Mouse (Mus musculus): ENCODE results near the gene 2210011C24Rik. TPM values are rescaled to one million over a fixed set of nuclear protein-coding genes. Genes with fewer than 3 reads are reported as not detected.
"Not testable (repeated sequence)": the region's sequence is repeated elsewhere in the genome, so short reads cannot be mapped to it uniquely, and the experiment has no call there.

The 2210011C24Rik gene
- polyA plus RNA-seq, 1 experiment from 2014 or later = 1.9 TPM

DNA sequence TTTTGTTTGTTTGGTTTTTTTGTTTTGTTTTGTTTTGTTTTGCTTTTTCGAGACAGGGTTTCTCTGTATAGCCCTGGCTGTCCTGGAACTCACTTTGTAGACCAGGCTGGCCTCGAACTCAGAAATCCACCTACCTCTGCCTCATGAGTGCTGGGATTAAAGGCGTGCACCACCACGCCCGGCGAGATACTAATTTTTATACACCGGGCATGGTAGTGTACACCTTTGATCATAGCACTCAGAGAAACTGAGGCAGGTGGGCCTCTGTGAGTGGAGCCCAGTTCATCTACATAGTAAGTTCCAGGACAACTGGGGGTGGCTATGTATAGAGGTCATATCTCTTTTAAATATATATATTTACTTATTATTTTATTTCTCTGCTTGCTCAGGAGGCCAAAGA is 6.5 kb downstream of the 2210011C24Rik start:
- H3K4me3 ChIP-seq (ENCODE audit: inconsistent target); H3K36me3 ChIP-seq (ENCODE audit: inconsistent target): not testable (repeated sequence)
- 98% methylated on average over 7 of the region's 7 CpGs for WGBS (ENCODE audit: missing documents)
- H3K27ac ChIP-seq = peak overlapping the region; percentile 86
- peaks cover 18% of the 10 kb centered on the region; the same call in 1 of the 2 replicates for H3K79me2 ChIP-seq (ENCODE audit: inconsistent target)

DNA sequence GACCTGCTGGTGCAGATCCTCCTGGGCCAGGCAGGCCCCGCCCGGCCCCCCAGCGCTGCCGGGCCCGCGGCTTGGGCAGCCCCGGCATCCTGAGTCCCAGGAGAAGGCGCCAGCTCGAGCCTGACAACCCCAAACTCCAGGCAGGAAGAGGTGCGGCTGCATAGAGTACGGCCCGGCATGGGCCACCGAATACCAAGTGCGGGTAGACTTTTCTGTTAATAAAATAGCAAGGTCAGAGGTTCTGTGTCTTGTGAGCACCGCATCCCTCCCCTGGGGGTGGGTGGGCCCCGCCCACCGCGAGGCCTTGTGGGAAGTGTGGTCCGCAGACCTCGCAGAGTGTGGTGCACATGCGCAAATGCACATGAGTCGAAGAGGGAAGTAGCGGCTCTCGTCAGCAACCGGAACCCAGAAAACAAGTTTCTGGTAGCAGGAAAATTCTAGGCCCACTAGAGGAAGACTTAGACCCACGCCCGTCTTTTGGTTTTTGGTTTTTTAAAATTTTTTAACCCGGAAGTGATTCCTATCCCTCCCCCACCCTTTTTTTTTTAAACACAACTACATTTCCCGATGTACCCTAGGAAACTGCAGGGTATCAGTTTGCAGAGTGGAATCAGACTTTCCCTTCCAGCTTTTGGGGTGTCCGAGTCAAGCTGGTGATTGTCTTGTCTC is 7.3 kb downstream of the 2210011C24Rik start:
- peak overlapping the region; percentile 86 for H3K27ac ChIP-seq
- 3% methylated on average over 30 of the region's 30 CpGs for WGBS (ENCODE audit: missing documents)
- H3K36me3 ChIP-seq (ENCODE audit: inconsistent target) = no peaks in the 10 kb centered on the region; the same call in 1 of the 2 replicates
- peak overlapping the region; percentile 49 for H3K4me3 ChIP-seq (ENCODE audit: inconsistent target)
- H3K79me2 ChIP-seq (ENCODE audit: inconsistent target) = peaks cover 18% of the 10 kb centered on the region; the same call in 1 of the 2 replicates

GRCm38 (mm10) chr8:84003612-84004246 is 8.2 kb downstream of the 2210011C24Rik start:
- peak overlapping the region; percentile 86 for H3K27ac ChIP-seq
- peaks cover 24% of the 10 kb centered on the region; the same call in 1 of the 2 replicates for H3K79me2 ChIP-seq (ENCODE audit: inconsistent target)
- peak overlapping the region; percentile 49 for H3K4me3 ChIP-seq (ENCODE audit: inconsistent target)
- H3K36me3 ChIP-seq (ENCODE audit: inconsistent target) = no peaks in the 10 kb centered on the region; the same call in 1 of the 2 replicates
- 74% methylated on average over 6 of the region's 6 CpGs for WGBS (ENCODE audit: missing documents)

DNA sequence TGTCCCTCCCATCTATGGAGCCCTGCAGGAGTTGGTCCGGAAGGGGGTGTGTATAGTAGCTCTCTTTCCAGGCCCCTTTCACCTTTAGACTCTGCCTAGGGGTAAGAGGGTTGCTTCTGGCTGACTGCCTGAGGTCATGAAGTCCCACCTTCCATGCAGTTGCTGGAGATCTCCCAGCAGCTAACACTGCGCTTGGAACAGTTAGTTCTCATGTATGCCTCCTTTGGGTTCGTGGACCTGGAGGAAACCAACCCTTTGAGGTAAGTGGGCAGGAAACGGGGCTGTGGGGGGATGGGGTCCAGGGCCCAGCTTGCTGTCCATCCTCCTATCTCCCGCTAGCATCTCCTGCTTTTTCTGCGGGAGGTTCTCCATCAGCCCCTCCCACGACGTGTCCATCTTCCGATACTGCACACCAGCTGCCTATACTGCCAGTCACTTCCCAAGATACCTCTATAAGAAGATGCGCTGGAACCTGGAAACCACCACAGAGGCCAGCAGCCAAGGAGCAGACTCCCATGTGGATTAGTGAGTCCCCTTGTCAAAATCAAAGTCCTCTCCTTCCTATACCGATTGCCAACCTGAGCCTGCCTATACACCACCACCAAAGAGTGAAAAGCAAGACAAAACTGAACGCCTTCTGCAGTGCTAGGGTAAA is 8.9 kb downstream of the 2210011C24Rik start:
- H3K36me3 ChIP-seq (ENCODE audit: inconsistent target) = no peaks in the 10 kb centered on the region; the same call in 1 of the 2 replicates
- peaks cover 24% of the 10 kb centered on the region; the same call in 1 of the 2 replicates for H3K79me2 ChIP-seq (ENCODE audit: inconsistent target)
- H3K27ac ChIP-seq = no peak overlapping the region
- H3K4me3 ChIP-seq (ENCODE audit: inconsistent target) = no peak overlapping the region
- WGBS (ENCODE audit: missing documents) = 93% methylated on average over 12 of the region's 12 CpGs

- WGBS (ENCODE audit: missing documents) = 93% methylated on average over 53 of the region's 61 CpGs
- no peak within 1 kb of the TSS for H3K4me3 ChIP-seq (ENCODE audit: inconsistent target)
- no peaks in the 10 kb centered on the region; the same call in 1 of the 2 replicates for H3K36me3 ChIP-seq (ENCODE audit: inconsistent target)
- H3K79me2 ChIP-seq (ENCODE audit: inconsistent target) = peaks cover 24% of the 10 kb centered on the region; the same call in 1 of the 2 replicates
- no peak within 1 kb of the TSS for H3K27ac ChIP-seq
Measured at GRCm38 (mm10) chr8:84001281-84002000, 10.5 kb downstream of the 2210011C24Rik start, which contains the start of gene 1700067K01Rik. Gene 1700067K01Rik, plus strand, starts transcription at chr8:84001502.

GRCm38 (mm10) chr8:83999825-84000224 is 12.1 kb downstream of the 2210011C24Rik start:
- WGBS (ENCODE audit: missing documents) = 100% methylated on average over 2 of the region's 2 CpGs
- Histone ChIP-seq H3K27ac (no peak overlapping the region), H3K36me3 (ENCODE audit: inconsistent target) (no peaks in the 10 kb centered on the region; the same call in 1 of the 2 replicates)

DNA sequence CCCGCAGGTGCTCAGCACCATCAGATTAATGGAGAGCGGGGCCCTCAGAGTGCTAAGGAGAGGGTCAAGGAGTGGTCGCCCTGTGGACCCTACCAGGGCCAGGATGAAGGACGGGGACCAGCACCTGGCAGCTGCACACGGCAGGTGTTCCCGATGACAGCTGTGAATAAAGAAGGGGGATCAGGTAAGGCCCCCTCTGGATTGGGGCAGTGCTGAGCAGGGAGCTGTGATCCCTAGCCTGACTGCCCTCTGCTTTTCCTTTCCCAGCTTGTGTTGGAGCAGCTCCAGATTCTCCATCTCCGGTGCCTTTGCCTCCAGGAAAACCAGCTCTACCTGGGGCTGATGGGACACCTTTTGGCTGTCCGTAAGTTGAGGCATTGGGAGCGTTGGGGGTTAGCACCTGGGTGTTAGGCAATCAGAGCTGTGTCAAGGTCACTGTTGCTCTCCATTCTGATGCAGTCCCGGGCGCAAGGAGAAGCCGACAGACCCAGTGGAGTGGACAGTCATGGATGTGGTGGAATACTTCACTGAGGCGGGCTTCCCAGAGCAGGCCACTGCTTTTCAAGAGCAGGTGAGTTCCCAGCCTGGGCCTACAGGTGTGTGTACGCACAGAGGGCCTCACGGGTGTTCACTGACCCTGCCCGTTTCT is 12.8 kb downstream of the 2210011C24Rik start:
- Histone ChIP-seq H3K79me2 (ENCODE audit: inconsistent target) (peaks cover 23% of the 10 kb centered on the region; the same call in 1 of the 2 replicates), H3K4me3 (ENCODE audit: inconsistent target) (peak overlapping the region; percentile 30; the same call in 1 of the 2 replicates), H3K36me3 (ENCODE audit: inconsistent target) (no peaks in the 10 kb centered on the region; the same call in 1 of the 2 replicates), H3K27ac (no peak overlapping the region)
- 91% methylated on average over 16 of the region's 16 CpGs for WGBS (ENCODE audit: missing documents)

More at GRCm38 (mm10) chr8:83999825-84000224, 12.1 kb downstream of the 2210011C24Rik start:
- H3K4me3 ChIP-seq (ENCODE audit: inconsistent target) = no peak overlapping the region
- H3K79me2 ChIP-seq (ENCODE audit: inconsistent target) = peaks cover 24% of the 10 kb centered on the region; the same call in 1 of the 2 replicates

- Histone ChIP-seq H3K36me3 (ENCODE audit: inconsistent target) (no peaks in the 10 kb centered on the region; the same call in 1 of the 2 replicates), H3K4me3 (ENCODE audit: inconsistent target) (peak overlapping the region; percentile 30), H3K27ac (no peak overlapping the region), H3K79me2 (ENCODE audit: inconsistent target) (peaks cover 16% of the 10 kb centered on the region; the same call in 1 of the 2 replicates)
- 7% methylated on average over 38 of the region's 92 CpGs for WGBS (ENCODE audit: missing documents)
Measured at GRCm38 (mm10) chr8:83998231-83999056, 13.5 kb downstream of the 2210011C24Rik start.

DNA sequence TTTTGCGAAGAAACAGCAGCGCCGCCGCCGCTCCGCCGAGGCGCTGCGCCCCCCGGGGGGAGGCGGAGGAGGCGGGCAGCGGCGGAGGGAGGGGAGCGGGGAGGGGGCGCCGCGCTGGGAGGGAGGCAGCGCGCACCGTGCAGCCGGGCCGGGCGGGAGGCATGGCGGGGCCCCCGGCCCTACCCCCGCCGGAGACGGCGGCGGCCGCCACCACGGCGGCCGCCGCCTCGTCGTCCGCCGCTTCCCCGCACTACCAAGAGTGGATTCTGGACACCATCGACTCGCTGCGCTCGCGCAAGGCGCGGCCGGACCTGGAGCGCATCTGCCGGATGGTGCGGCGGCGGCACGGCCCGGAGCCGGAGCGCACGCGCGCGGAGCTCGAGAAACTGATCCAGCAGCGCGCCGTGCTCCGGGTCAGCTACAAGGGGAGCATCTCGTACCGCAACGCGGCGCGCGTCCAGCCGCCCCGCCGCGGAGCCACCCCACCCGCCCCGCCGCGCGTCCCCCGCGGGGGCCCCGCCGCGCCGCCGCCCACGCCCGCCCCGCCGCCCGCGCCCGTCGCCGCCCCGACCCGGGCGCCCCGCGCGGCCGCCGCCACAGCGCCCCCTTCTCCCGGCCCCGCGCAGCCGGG is 14.3 kb downstream of the 2210011C24Rik start, which contains the start of gene Samd1:
Gene Samd1, plus strand, starts transcription at position 162 of the 631 bp plus-strand sequence.
- Histone ChIP-seq H3K4me3 (ENCODE audit: inconsistent target) (peak within 1 kb of the TSS; percentile 36), H3K36me3 (ENCODE audit: inconsistent target) (no peaks in the 10 kb centered on the region; the same call in 1 of the 2 replicates), H3K79me2 (ENCODE audit: inconsistent target) (peaks cover 7% of the 10 kb centered on the region; the same call in 1 of the 2 replicates), H3K27ac (peak within 1 kb of the TSS; percentile 57)
- WGBS (ENCODE audit: missing documents) = under 1% methylated on average over 50 of the region's 112 CpGs

- Histone ChIP-seq H3K36me3 (ENCODE audit: inconsistent target) (no peaks in the 10 kb centered on the region; the same call in 1 of the 2 replicates), H3K4me3 (ENCODE audit: inconsistent target) (peak overlapping the region; percentile 36), H3K27ac (peak overlapping the region; percentile 57), H3K79me2 (ENCODE audit: inconsistent target) (peaks cover 6% of the 10 kb centered on the region; the same call in 1 of the 2 replicates)
- WGBS (ENCODE audit: missing documents) = under 1% methylated on average over 47 of the region's 103 CpGs
Measured at GRCm38 (mm10) chr8:83996567-83997505, 15.1 kb downstream of the 2210011C24Rik start.

GRCm38 (mm10) chr8:83995973-83996372 is 16.0 kb downstream of the 2210011C24Rik start:
- H3K4me3 ChIP-seq (ENCODE audit: inconsistent target) = peak overlapping the region; percentile 36; the same call in 1 of the 2 replicates
- WGBS (ENCODE audit: missing documents) = 37% methylated on average over 10 of the region's 12 CpGs
- peaks cover 6% of the 10 kb centered on the region; the same call in 1 of the 2 replicates for H3K79me2 ChIP-seq (ENCODE audit: inconsistent target)
- H3K36me3 ChIP-seq (ENCODE audit: inconsistent target) = peaks cover 3% of the 10 kb centered on the region; the same call in 1 of the 2 replicates
- no peak overlapping the region for H3K27ac ChIP-seq

All from macrophage (primary cell).